Mouse (Mus musculus) liver, embryonic 14.5 days (tissue): ENCODE results near the gene Ube4b.

Experiments used
- CTCF ChIP-seq: IDR thresholded peaks from 2 replicates; pipeline ENCODE4 v1.5.1; 2016; ENCODE audit warnings: antibody characterized with exemption, low read depth, control low read depth
- EP300 ChIP-seq: IDR thresholded peaks from 2 replicates; pipeline ENCODE4 v1.6.1; 2016; ENCODE audit warnings: antibody characterized with exemption, low read depth

- TF ChIP-seq CTCF (no peak), EP300 (no peak)
Measured at GRCm38 (mm10) chr4:149306712-149307595, 119.6 kb downstream of the Ube4b start.
